Mouse (Mus musculus): ENCODE results near the gene Gpat2. TPM values are rescaled to one million over a fixed set of nuclear protein-coding genes. Genes with fewer than 3 reads are reported as not detected.

Gene Gpat2
- polyA plus RNA-seq, 1 experiment = 0.38 TPM

DNA sequence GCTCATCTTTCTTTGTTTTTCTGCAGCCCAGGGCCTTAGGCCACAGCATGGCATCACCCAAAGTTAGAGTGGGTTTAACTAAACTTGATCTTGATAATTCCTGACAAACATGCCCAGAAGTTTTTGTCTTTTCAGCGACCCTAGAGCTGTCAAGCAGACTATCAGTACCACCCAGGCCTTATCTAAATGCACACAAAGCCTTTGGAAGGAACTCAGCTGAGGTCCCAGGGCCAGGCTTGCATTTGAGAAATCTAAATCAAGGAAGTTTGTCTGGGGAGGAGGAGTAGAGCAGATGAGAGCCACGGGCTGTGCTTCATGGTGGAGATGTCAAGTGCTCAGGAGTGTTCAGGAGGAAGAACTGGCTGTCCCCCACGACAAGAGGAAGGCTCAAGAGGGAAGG, 21.8 kb downstream of the Gpat2 start:
- TF ChIP-seq POLR2A (IDR thresholded peaks at IDR 0.05; ENCODE audit: borderline replicate concordance, insufficient read depth, low read length) (no peak), CTCF (IDR thresholded peaks at IDR 0.05; ENCODE audit: borderline replicate concordance, insufficient read depth, low read depth, low read length) (no peak)
- H3K4me1 ChIP-seq (ENCODE audit: control insufficient read depth, insufficient read depth, low read length) = peaks cover 9% of the 10 kb centered on the region
- 40% methylated on average over 3 of the region's 3 CpGs for WGBS
- no peak for DNase-seq
- no peak overlapping the region for H3K4me3 ChIP-seq (replicated peaks; ENCODE audit: insufficient read depth, low read depth, low read length)
- no peaks in the 10 kb centered on the region for H3K27me3 ChIP-seq (ENCODE audit: control insufficient read depth, insufficient read depth, low read length)
- H3K27ac ChIP-seq (ENCODE audit: insufficient read depth, low read length) = no peak overlapping the region

DNA sequence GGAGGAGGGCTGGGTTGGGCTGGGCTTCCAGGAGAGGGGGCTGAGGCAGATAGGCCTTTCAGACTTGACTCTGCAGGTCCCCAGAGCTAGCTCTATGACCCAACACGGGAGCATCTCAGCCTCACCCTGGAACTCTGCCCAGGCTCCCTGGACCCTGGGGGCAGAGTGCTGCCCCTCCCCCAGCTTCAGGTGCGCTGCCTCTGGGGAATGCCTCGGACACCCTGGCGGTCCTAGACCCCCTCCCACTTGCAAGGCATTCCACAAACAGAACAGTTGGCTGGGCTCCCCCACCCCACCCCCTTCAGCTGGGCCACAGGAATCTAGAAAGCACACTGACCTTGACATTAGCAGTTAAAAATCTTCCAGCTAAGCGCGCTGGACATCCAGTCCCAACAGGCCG, 24.7 kb downstream of the Gpat2 start:
- TF ChIP-seq CTCF (IDR thresholded peaks at IDR 0.05; ENCODE audit: borderline replicate concordance, insufficient read depth, low read depth, low read length) (no peak), POLR2A (IDR thresholded peaks at IDR 0.05; ENCODE audit: borderline replicate concordance, insufficient read depth, low read length) (no peak)
- Histone ChIP-seq H3K27me3 (ENCODE audit: control insufficient read depth, insufficient read depth, low read length) (no peaks in the 10 kb centered on the region), H3K4me3 (replicated peaks; ENCODE audit: insufficient read depth, low read depth, low read length) (no peak overlapping the region), H3K4me1 (ENCODE audit: control insufficient read depth, insufficient read depth, low read length) (peaks cover 3% of the 10 kb centered on the region; the same call in 1 of the 2 replicates), H3K27ac (ENCODE audit: insufficient read depth, low read length) (no peak overlapping the region)
- DNase-seq = no peak
- 41% methylated on average over 7 of the region's 7 CpGs for WGBS

DNA sequence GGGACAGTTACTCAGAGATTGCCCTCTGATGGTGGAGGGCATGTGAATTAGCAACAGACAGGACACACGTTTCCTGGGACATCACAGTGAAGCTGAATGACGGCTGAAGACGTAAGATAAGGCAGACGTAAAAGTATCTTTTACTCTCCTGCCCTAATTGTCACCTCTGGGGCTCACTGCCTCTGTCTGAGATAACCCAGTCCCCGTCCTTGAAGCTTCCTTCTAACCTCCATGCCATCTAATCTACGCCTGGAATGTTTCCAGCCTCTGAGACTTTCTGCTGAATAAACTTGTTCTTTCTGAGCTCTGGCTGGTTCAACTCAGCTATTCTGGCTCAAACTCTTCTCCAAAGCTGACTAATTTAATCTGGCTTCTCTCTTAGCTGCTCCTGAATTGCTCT, 26.7 kb downstream of the Gpat2 start:
- Histone ChIP-seq H3K4me1 (ENCODE audit: control insufficient read depth, insufficient read depth, low read length) (peaks cover 7% of the 10 kb centered on the region), H3K4me3 (replicated peaks; ENCODE audit: insufficient read depth, low read depth, low read length) (no peak overlapping the region), H3K27me3 (ENCODE audit: control insufficient read depth, insufficient read depth, low read length) (no peaks in the 10 kb centered on the region), H3K27ac (ENCODE audit: insufficient read depth, low read length) (no peak overlapping the region)
- 45% methylated on average over 6 of the region's 6 CpGs for WGBS
- TF ChIP-seq CTCF (IDR thresholded peaks at IDR 0.05; ENCODE audit: borderline replicate concordance, insufficient read depth, low read depth, low read length) = no peak
- TF ChIP-seq POLR2A (IDR thresholded peaks at IDR 0.05; ENCODE audit: borderline replicate concordance, insufficient read depth, low read length) = no peak
- DNase-seq = no peak

DNA sequence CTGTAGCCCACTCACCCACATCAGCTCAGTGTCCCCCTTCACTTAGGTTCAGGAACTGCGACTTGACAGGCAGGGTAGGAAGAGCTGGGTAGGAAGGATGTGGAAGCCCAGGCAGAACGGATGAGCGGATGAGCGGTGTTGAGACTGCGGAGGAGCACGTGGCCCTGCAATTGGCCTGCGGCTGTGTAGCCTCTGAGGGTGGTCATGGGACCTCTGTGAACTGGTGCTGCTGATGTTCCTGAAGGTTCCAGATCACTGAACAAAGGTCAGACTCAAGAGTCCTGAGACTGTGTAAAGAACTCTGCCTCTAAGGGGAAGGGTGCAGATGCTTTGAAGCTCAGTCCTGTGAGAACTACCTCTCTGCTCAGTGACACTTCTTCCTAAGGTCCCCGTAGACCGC, 28.1 kb downstream of the Gpat2 start:
- Histone ChIP-seq H3K27ac (ENCODE audit: insufficient read depth, low read length) (no peak overlapping the region), H3K4me3 (replicated peaks; ENCODE audit: insufficient read depth, low read depth, low read length) (no peak overlapping the region), H3K4me1 (ENCODE audit: control insufficient read depth, insufficient read depth, low read length) (peaks cover 7% of the 10 kb centered on the region), H3K27me3 (ENCODE audit: control insufficient read depth, insufficient read depth, low read length) (no peaks in the 10 kb centered on the region)
- WGBS = 69% methylated on average over 9 of the region's 9 CpGs
- no peak for DNase-seq
- TF ChIP-seq POLR2A (IDR thresholded peaks at IDR 0.05; ENCODE audit: borderline replicate concordance, insufficient read depth, low read length) (no peak), CTCF (IDR thresholded peaks at IDR 0.05; ENCODE audit: borderline replicate concordance, insufficient read depth, low read depth, low read length) (no peak)

DNA sequence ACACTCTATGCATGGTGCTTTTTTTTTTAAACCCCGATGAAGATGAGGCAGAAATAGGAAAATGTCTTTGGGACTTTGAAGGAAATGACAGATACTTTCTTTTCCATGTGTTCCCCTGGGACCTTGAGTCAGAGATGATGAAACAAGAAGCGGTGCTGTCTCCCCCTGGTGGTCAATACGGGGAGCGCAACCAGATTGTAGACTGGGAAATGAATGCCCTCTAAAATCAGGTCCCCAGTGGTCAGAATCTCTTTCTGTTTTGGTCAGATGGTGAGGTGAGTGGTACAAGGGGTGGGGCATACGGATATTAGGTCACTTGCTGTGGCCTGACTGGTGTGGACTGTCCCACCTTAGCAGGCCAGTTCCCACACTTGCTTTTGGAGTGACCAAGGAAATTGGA, 28.8 kb downstream of the Gpat2 start:
- Histone ChIP-seq H3K4me3 (replicated peaks; ENCODE audit: insufficient read depth, low read depth, low read length) (no peak overlapping the region), H3K4me1 (ENCODE audit: control insufficient read depth, insufficient read depth, low read length) (peaks cover 8% of the 10 kb centered on the region), H3K27ac (ENCODE audit: insufficient read depth, low read length) (no peak overlapping the region), H3K27me3 (ENCODE audit: control insufficient read depth, insufficient read depth, low read length) (no peaks in the 10 kb centered on the region)
- DNase-seq = peak; percentile 64 to 78
- WGBS = 3% methylated on average over 5 of the region's 5 CpGs
- TF ChIP-seq POLR2A (IDR thresholded peaks at IDR 0.05; ENCODE audit: borderline replicate concordance, insufficient read depth, low read length) (no peak), CTCF (IDR thresholded peaks at IDR 0.05; ENCODE audit: borderline replicate concordance, insufficient read depth, low read depth, low read length) (peak; percentile 87)

DNA sequence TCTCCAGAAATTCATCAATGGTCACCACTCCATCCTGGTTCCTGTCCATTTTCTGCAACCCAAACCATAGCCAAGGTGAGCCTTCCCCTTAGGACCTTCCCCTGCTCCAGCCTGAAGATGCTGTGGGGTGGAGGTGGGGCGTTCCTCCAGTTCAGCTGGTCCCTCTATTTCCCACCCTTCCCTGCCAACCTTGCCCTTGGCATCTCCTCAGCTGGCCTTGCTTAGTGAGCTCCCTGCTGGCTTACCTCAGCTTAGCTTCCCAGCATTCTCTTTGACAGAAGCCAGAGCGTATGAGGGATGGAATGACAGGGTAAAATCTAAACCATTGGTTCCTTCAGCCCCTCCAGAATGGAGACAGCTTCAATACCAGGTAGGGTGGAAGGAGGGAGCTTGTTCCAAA, 34.3 kb downstream of the Gpat2 start:
- 17% methylated on average over 2 of the region's 2 CpGs for WGBS
- Histone ChIP-seq H3K27me3 (ENCODE audit: control insufficient read depth, insufficient read depth, low read length) (no peaks in the 10 kb centered on the region), H3K4me1 (ENCODE audit: control insufficient read depth, insufficient read depth, low read length) (peaks cover 20% of the 10 kb centered on the region), H3K27ac (ENCODE audit: insufficient read depth, low read length) (no peak overlapping the region), H3K4me3 (replicated peaks; ENCODE audit: insufficient read depth, low read depth, low read length) (no peak overlapping the region)
- TF ChIP-seq POLR2A (IDR thresholded peaks at IDR 0.05; ENCODE audit: borderline replicate concordance, insufficient read depth, low read length) (no peak), CTCF (IDR thresholded peaks at IDR 0.05; ENCODE audit: borderline replicate concordance, insufficient read depth, low read depth, low read length) (no peak)
- DNase-seq = peak; percentile 49 to 65

DNA sequence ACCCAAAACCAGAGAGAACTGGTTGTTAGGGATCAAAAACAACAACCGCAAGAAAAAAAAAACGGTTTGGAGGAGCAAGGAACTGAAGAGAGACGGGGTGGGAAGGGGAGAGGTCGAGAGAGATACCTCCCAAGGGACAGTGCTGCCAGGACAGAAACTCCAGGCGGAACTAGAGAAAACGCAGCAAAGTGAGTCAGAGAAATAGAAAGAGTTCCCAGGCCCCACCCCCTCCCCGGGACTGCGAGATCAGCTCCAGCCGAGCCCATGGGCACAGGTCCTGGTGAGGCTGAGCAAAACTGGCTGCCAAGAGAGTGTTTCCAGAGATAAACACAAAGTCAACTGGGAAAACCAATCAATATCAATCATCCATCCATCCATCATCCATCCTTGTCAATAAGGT, 36.4 kb downstream of the Gpat2 start:
- Histone ChIP-seq H3K27ac (ENCODE audit: insufficient read depth, low read length) (no peak overlapping the region), H3K27me3 (ENCODE audit: control insufficient read depth, insufficient read depth, low read length) (no peaks in the 10 kb centered on the region), H3K4me1 (ENCODE audit: control insufficient read depth, insufficient read depth, low read length) (peaks cover 16% of the 10 kb centered on the region), H3K4me3 (replicated peaks; ENCODE audit: insufficient read depth, low read depth, low read length) (no peak overlapping the region)
- 68% methylated on average over 9 of the region's 9 CpGs for WGBS
- TF ChIP-seq CTCF (IDR thresholded peaks at IDR 0.05; ENCODE audit: borderline replicate concordance, insufficient read depth, low read depth, low read length) (no peak), POLR2A (IDR thresholded peaks at IDR 0.05; ENCODE audit: borderline replicate concordance, insufficient read depth, low read length) (no peak)
- no peak for DNase-seq

DNA sequence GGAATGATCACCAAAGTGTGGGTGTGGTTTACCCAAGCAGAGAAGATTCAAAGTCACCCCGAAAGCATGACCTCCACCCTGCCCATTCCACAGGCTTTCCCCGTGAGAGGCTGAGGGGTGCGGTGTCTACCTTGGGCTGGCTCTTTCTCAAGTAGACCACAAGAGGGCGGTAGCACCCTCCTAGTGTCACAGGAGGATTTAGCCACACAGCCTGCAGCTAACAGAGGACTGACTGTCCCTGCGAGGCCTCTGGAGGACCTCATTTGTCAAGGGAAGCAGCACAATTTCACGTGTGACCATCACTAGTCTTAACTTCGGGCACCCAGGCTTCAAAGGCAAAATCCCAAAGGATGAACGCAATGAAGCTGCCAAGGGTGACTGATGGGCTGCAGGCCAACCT, 37.3 kb downstream of the Gpat2 start:
- peak; percentile 91 for TF ChIP-seq CTCF (IDR thresholded peaks at IDR 0.05; ENCODE audit: borderline replicate concordance, insufficient read depth, low read depth, low read length)
- TF ChIP-seq POLR2A (IDR thresholded peaks at IDR 0.05; ENCODE audit: borderline replicate concordance, insufficient read depth, low read length) = no peak
- WGBS = 9% methylated on average over 8 of the region's 8 CpGs
- no peak overlapping the region for H3K27ac ChIP-seq (ENCODE audit: insufficient read depth, low read length)
- H3K27me3 ChIP-seq (ENCODE audit: control insufficient read depth, insufficient read depth, low read length) = no peaks in the 10 kb centered on the region
- no peak overlapping the region for H3K4me3 ChIP-seq (replicated peaks; ENCODE audit: insufficient read depth, low read depth, low read length)
- peak; percentile 71 for DNase-seq
- peaks cover 16% of the 10 kb centered on the region for H3K4me1 ChIP-seq (ENCODE audit: control insufficient read depth, insufficient read depth, low read length)
